Mouse (Mus musculus): ENCODE results near the gene Hnrnpab.

DNA sequence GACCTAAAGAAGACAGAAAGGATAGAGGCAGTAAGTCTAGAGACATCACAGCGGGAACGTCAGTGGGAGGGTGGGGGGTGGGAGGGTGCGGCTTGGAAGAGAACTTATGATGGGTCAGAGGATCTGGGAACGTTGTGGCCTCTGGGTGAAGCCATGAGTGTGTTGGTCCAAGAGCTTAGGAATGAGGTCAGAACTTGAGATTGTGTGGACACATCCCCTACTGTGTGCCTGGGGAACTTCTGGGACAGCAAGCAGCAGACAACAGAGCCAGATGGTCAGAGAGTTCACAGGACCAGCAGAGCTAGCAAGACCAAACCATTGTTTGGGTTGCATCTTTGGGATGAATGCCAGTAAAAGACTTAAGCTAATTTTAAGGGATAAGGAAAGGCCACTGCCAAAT is 37.8 kb downstream of the Hnrnpab start:
- TF ChIP-seq CTCF (IDR thresholded peaks at IDR 0.05; ENCODE audit: low read depth) (no peak), EP300 (optimal IDR thresholded peaks at IDR 0.05) (no peak)

Measured in stomach, postnatal 0 days (tissue).